Mouse (Mus musculus) cortical plate, adult 2 months (tissue): ENCODE data around the gene Il4.

Source experiments
- CTCF ChIP-seq: fragments of 200-500 bp; IDR thresholded peaks from 2 replicates; pipeline ENCODE4 v1.5.1; 2011; ENCODE audit warnings: mild to moderate bottlenecking, control low read depth, low read length; ENCODE audit not compliant: insufficient read depth; ENCODE audit errors: extremely low read depth
- POLR2A ChIP-seq: fragments of 200-500 bp; IDR thresholded peaks from 2 replicates; pipeline ENCODE4 v1.6.1; 2011; ENCODE audit warnings: mild to moderate bottlenecking, low read length, control low read depth; ENCODE audit not compliant: insufficient read depth; ENCODE audit errors: extremely low read depth

DNA sequence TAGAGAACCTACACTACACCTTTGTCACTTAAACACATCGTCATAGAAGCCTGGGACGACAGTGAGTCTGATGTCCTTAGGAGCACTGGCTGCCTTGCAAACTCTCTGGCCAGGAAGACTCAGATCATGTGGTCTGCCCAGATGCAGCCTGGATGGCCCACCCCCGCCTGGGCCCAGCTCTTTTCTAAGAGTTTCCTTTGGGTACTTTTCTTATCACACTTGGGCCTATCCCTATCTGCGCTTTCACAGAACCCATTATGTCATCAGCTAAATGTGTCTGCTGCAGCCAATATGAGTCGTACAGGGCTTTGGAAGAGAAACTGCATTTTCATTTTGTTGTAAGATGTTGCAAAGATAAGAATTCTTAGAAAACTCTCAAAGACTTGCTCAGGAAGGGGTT, 36.6 kb upstream of the Il4 start:
- TF ChIP-seq POLR2A (no peak), CTCF (no peak)
